Mouse (Mus musculus) C2C12 (cell line): ENCODE results near the gene Sema7a.

ENCODE experiments used
- CEBPB ChIP-seq: IDR thresholded peaks from one replicate; pipeline ENCODE4 v1.6.1; 2011; ENCODE audit warnings: low read depth, mild to moderate bottlenecking, control low read depth, moderate library complexity
- CTCF ChIP-seq: IDR thresholded peaks from one replicate; pipeline ENCODE4 v1.5.1; 2011; ENCODE audit not compliant: control insufficient read depth, insufficient read depth, insufficient read length
- FOSL1 ChIP-seq: IDR thresholded peaks from one replicate; pipeline ENCODE4 v1.8.0; 2011; ENCODE audit warnings: mild to moderate bottlenecking, low read length; ENCODE audit not compliant: poor library complexity, insufficient read depth, severe bottlenecking

GRCm38 (mm10) chr9:57969736-57970495, 30.0 kb downstream of the Sema7a start:
- TF ChIP-seq FOSL1 (no peak), CTCF (no peak), CEBPB (no peak)
